Mouse (Mus musculus) liver, embryonic 12.5 days (tissue): Measurements from ENCODE around the gene Kcna6. TPM values are rescaled to one million over a fixed set of nuclear protein-coding genes. Genes with fewer than 3 reads are reported as not detected.

Experiments used
- polyA plus RNA-seq: library from polyadenylated mRNA; unstranded; fragments of >200 nt; fragmentation: Nextera tagmentation; extraction: Ambion mirVana; gene quantifications from 2 replicates; pipeline ENCODE4 v1.2.1, GENCODE M21; 2016

Gene Kcna6
- polyA plus RNA-seq, 1 experiment from 2014 or later = 0.45 TPM

Other genes with a start within 250 kb of the Kcna6 start
- gene Kcna5, start 205.3 kb downstream of the Kcna6 start, polyA plus RNA-seq = 0.44 and 0.61 TPM in 2 replicates
- gene Kcna1, start 94.3 kb downstream of the Kcna6 start, polyA plus RNA-seq = 0.15 and 0.22 TPM in 2 replicates
- gene Ndufa9, start 108.5 kb upstream of the Kcna6 start, polyA plus RNA-seq = 168 and 169 TPM in 2 replicates
- not detected in 2 replicates for gene Akap3, start 112.4 kb upstream of the Kcna6 start, polyA plus RNA-seq
- not detected in 2 replicates for gene Dyrk4, start 181.2 kb upstream of the Kcna6 start, polyA plus RNA-seq
- gene Rad51ap1, start 198.9 kb upstream of the Kcna6 start, polyA plus RNA-seq = 63.3 and 67.5 TPM in 2 replicates
- gene D6Wsu163e, start 199.3 kb upstream of the Kcna6 start, polyA plus RNA-seq = 19.9 and 21.1 TPM in 2 replicates